In the genomic region with DNA sequence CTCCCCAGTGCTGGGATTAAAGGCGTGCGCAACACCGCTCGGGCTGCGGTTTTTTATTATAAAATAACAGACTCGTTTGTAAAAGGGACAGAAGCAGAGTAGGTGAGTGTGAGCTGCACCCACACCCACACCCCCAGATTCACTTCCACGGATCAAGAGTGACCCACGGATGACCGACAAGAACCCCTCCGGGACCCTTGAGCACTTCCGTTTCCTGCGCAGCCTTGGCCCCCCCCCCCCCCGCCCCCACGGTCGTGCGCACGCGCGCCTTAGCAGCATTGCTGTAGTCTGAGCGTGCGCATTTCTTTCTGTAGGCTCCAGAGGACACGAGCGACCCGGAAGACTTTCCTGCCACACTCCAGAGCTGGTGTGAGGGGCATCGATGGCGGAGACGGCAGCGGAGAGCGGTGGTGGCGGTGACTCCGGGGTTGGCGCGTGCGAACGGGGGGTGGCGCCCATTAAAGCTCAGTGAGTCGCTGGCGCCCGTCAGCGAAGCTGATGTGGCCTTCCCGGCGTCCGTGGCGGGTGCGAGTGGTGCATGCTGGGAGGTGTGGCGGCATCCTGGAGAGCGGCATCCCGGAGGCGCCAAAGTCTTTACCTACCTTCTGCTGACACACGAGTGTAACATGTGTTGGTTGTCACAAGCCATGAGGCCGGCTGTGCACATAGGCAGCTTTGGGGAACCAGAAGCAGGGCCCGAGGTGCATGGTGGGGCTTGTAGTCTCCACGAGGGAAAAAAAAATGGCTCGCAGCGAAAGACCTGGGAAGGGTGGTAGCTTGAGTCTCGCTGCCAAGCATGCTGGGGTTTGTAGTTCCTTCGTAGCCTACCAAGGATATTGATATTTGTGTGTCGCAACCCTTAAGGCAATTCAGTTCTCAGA, we compare ENCODE assay signal across 8 mouse cellular contexts. TPM values are rescaled to one million over a fixed set of nuclear protein-coding genes. Genes with fewer than 3 reads are reported as not detected.
DNase-seq lines count a peak whose midpoint lies in the region; ATAC-seq lines count a peak whose summit lies in the region.

A gene (plus strand): TSS at position 284 of the 881 bp plus-strand sequence.

- peaks cover 27% of the 10 kb centered on the region for H3K36me3 ChIP-seq in hindbrain, embryonic 12.5 days

- peak within 1 kb of the TSS; percentile 79 for H3K9ac ChIP-seq in hindbrain, embryonic 12.5 days

- H3K9me3 ChIP-seq in hindbrain, embryonic 12.5 days (replicated peaks) = no peaks in the 10 kb centered on the region

- H3K27me3 ChIP-seq in hindbrain, embryonic 12.5 days = peaks cover 14% of the 10 kb centered on the region

- DNase-seq in Muller cell, postnatal 12 days (ENCODE audit: inconsistent ontology term) = peak; percentile 90
- peak; percentile 92 to 93 for DNase-seq in cerebellum, postnatal 10 days
- peak; percentile 83 to 87 for DNase-seq in frontal cortex, postnatal 10 days (ENCODE audit: low spot score in 2 of 2)
- peak; percentile 71 to 94 for DNase-seq in layer of hippocampus, postnatal 25 days (ENCODE audit: extremely low spot score in 1 of 2, low spot score in 1 of 2)
- peak; percentile 93 for DNase-seq in lung, postnatal 25 days (ENCODE audit: low spot score)
- peak; percentile 89 for DNase-seq in retina, embryonic 14.5 days (ENCODE audit: low spot score)
- peak; percentile 92 for DNase-seq in thymus, postnatal 4 days

- peak within 1 kb of the TSS; percentile 95 for H3K27ac ChIP-seq in hindbrain, embryonic 12.5 days

- peak within 1 kb of the TSS; percentile 76 for H3K4me2 ChIP-seq in hindbrain, embryonic 12.5 days (replicated peaks)

- peak; percentile 83 for ATAC-seq in hindbrain, embryonic 12.5 days (ENCODE audit: low FRiP score)

- H3K4me3 ChIP-seq in hindbrain, embryonic 12.5 days = peak within 1 kb of the TSS; percentile 70

- H3K4me1 ChIP-seq in hindbrain, embryonic 12.5 days = peaks cover 23% of the 10 kb centered on the region

- 2% methylated on average over 55 of the region's 58 CpGs for WGBS in hindbrain, embryonic 12.5 days

RNA-seq across cellular contexts. Expression of the gene that starts here (rescaled TPM):
- 46.8 and 47.6 TPM in 2 replicates for polyA plus RNA-seq in hindbrain, embryonic 12.5 days (2016; fragmentation: Nextera tagmentation; extraction: Ambion mirVana)
- 10 to 100 TPM; 61.1 to 73.0 TPM for total RNA-seq in layer of hippocampus, postnatal 25 days (2021)

Comparison
In these comparisons a context has a peak if more than half of its experiments do, and no peak if none do; other contexts are left out.
1. Peak in every context shown above with its lines: DNase-seq, ATAC-seq, H3K4me3 ChIP-seq and H3K27ac ChIP-seq.